Mouse (Mus musculus) small intestine, adult 2 months (tissue): ENCODE measurements at regions not wholly inside any gene's neighbourhood (a gene's known extent, or its start where the extent isn't known, plus 50 kb on each side); places are given as distances from the start of the nearest gene placed in this dataset.
"Not testable (repeated sequence)": the region's sequence is repeated elsewhere in the genome, so short reads cannot be mapped to it uniquely, and the experiment has no call there.

Experiments
- H3K27ac ChIP-seq: fragments of 200-500 bp; 2 replicates; pipeline ENCODE4 v1.5.1; 2012; ENCODE audit warnings: low read depth, low read length, control low read depth, inconsistent platforms; ENCODE audit not compliant: insufficient read depth
- H3K27me3 ChIP-seq: fragments of 200-500 bp; 2 replicates; pipeline ENCODE4 v1.6.1; 2012; ENCODE audit warnings: mild to moderate bottlenecking, moderate library complexity, low read length, inconsistent platforms; ENCODE audit not compliant: control insufficient read depth, insufficient read depth
- H3K36me3 ChIP-seq: fragments of 200-500 bp; 2 replicates; pipeline ENCODE4 v1.6.1; 2012; ENCODE audit warnings: mild to moderate bottlenecking, low read length, control low read depth, inconsistent platforms; ENCODE audit not compliant: control insufficient read depth, insufficient read depth
- H3K4me1 ChIP-seq: fragments of 200-500 bp; 2 replicates; pipeline ENCODE4 v1.6.1; 2012; ENCODE audit warnings: low read length, inconsistent platforms, mixed read lengths; ENCODE audit not compliant: control insufficient read depth, insufficient read depth, insufficient read length
- H3K4me3 ChIP-seq: fragments of 200-500 bp; 2 replicates; pipeline ENCODE4 v1.5.1; 2012; ENCODE audit warnings: low read depth, mild to moderate bottlenecking, control low read depth, inconsistent platforms, low read length, moderate library complexity
- CTCF ChIP-seq: fragments of 200-500 bp; IDR thresholded peaks from 2 replicates; pipeline ENCODE4 v1.5.1; 2012; ENCODE audit warnings: low read depth, mild to moderate bottlenecking, control low read depth, inconsistent platforms, low read length, moderate library complexity, mixed read lengths; ENCODE audit not compliant: insufficient replicate concordance, insufficient read length; ENCODE audit errors: extremely low read depth
- POLR2A ChIP-seq: fragments of 200-500 bp; IDR thresholded peaks from 2 replicates; pipeline ENCODE4 v1.6.1; 2012; ENCODE audit warnings: low read depth, mild to moderate bottlenecking, control low read depth, inconsistent platforms, low read length, moderate library complexity
- WGBS: fragments of 180-500 bp; shearing (Covaris S2); methylation state at CpG from one replicate; pipeline ENCODE4 v1.1.7; 2018; 5-methylcytosine and 5-hydroxymethylcytosine counted together

DNA sequence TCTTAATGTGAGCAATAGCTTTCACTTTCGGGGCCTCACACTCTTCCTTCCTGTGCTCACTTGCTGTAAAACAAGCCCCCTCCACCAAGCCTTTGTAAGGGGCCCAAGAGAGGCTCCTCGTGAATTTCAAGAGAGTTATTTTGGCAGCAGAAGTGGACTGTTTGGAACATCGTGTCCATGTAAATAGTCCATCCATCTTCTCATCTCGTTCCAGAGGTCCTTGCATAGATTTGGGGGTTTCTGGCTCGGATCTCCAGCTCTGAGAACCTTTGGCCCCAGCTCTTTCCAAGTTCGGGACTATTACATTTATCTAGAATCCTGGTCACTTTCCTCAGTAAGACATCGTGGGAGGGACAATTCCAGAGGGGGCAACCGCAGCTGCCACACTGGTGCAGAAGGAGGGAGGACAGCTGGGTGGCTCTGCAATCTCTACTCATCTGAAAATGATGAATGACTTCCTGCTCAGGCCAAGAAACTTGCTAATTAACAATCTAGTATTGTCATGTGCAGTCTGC lies 152.3 kb upstream of the Zfp637 start:
- Histone ChIP-seq H3K36me3 (no peaks in the 10 kb centered on the region), H3K4me1 (no peaks in the 10 kb centered on the region), H3K27ac (no peak overlapping the region), H3K27me3 (no peaks in the 10 kb centered on the region), H3K4me3 (no peak overlapping the region)
- WGBS, result 47% methylated on average over 8 of the region's 8 CpGs
- TF ChIP-seq CTCF (no peak), POLR2A (no peak)

DNA sequence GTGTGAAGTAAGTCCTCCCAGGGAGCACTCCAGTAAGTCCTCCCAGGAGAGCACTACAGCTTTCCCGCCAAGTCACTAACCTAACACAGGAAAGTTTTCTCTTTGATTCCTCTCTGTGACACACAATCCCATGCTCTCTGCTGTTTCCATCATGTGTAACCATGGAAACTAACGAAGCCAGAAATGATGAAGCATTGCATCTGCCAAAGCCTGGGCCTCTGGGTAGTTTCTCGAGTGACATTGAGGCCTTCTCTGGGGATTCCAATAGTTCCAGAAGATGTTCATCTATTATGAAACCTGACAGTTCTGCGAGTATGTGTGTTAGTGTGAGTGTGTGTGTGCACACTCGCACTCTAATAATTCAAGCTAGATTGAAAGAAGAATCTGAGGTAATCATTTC lies 140.7 kb upstream of the Zfp637 start:
- no peaks in the 10 kb centered on the region for H3K4me1 ChIP-seq
- TF ChIP-seq CTCF (no peak), POLR2A (no peak)
- H3K27ac ChIP-seq, result no peak overlapping the region
- no peaks in the 10 kb centered on the region for H3K27me3 ChIP-seq
- H3K4me3 ChIP-seq, result no peak overlapping the region
- WGBS, result 81% methylated on average over 5 of the region's 5 CpGs
- H3K36me3 ChIP-seq, result no peaks in the 10 kb centered on the region

- no peak overlapping the region for H3K27ac ChIP-seq
- no peaks in the 10 kb centered on the region for H3K27me3 ChIP-seq
- 93% methylated on average over 5 of the region's 5 CpGs for WGBS
- TF ChIP-seq CTCF, result no peak
- TF ChIP-seq POLR2A, result no peak
- no peaks in the 10 kb centered on the region for H3K4me1 ChIP-seq
- H3K36me3 ChIP-seq, result no peaks in the 10 kb centered on the region
- no peak overlapping the region for H3K4me3 ChIP-seq
Observed at GRCm38 (mm10) chr6:117701547-117701946, 139.4 kb upstream of the Zfp637 start.

DNA sequence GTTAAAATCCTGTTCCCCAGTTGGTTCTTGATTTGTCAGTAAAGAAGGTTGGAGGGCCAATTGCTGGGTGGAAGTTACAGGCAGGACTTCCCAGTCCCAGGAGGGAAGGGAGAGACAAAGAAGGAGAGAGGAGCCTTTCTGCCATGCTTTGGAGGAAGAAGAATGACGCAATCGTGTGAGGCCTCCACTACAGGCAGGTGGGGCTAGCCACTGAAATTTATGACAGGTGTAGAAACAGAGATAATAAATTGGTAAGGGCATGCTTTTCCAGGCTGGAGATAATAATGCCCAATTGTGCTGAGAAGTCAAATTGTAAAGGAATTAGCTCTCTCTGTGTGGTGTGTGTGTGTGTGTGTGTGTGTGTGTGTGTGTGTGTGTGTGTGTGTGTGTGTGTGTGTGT lies 135.0 kb upstream of the Zfp637 start:
- Histone ChIP-seq H3K36me3 (no peaks in the 10 kb centered on the region), H3K27ac (no peak overlapping the region), H3K4me1 (no peaks in the 10 kb centered on the region), H3K4me3 (no peak overlapping the region), H3K27me3 (no peaks in the 10 kb centered on the region)
- 21% methylated on average over 2 of the region's 2 CpGs for WGBS
- TF ChIP-seq POLR2A, result no peak
- TF ChIP-seq CTCF, result no peak

- TF ChIP-seq POLR2A (no peak), CTCF (no peak)
- no peak overlapping the region for H3K4me3 ChIP-seq
- H3K36me3 ChIP-seq, result no peaks in the 10 kb centered on the region
- H3K27ac ChIP-seq, result no peak overlapping the region
- H3K27me3 ChIP-seq, result no peaks in the 10 kb centered on the region
- WGBS, result 56% methylated on average over 3 of the region's 3 CpGs
- H3K4me1 ChIP-seq, result no peaks in the 10 kb centered on the region
Observed at GRCm38 (mm10) chr6:117709212-117709611, 131.8 kb upstream of the Zfp637 start.

- Histone ChIP-seq H3K27ac (no peak overlapping the region), H3K36me3 (no peaks in the 10 kb centered on the region), H3K27me3 (no peaks in the 10 kb centered on the region), H3K4me1 (no peaks in the 10 kb centered on the region), H3K4me3 (no peak overlapping the region)
- no peak for TF ChIP-seq POLR2A
- 84% methylated on average over 6 of the region's 6 CpGs for WGBS
Observed at GRCm38 (mm10) chr6:117715056-117715777, 125.8 kb upstream of the Zfp637 start.

GRCm38 (mm10) chr6:117716422-117716821 lies 124.6 kb upstream of the Zfp637 start:
- H3K4me1 ChIP-seq, H3K27ac ChIP-seq, H3K4me3 ChIP-seq, H3K27me3 ChIP-seq, H3K36me3 ChIP-seq: not testable (repeated sequence)
- WGBS, result 92% methylated on average over 8 of the region's 40 CpGs

- H3K27me3 ChIP-seq, H3K4me3 ChIP-seq, H3K4me1 ChIP-seq, H3K27ac ChIP-seq, H3K36me3 ChIP-seq: not testable (repeated sequence)
Observed at GRCm38 (mm10) chr6:117752338-117752737, 88.6 kb upstream of the Zfp637 start.

GRCm38 (mm10) chr6:117755682-117756081 lies 85.3 kb upstream of the Zfp637 start:
- not testable (repeated sequence) for H3K27ac ChIP-seq, H3K4me3 ChIP-seq, H3K4me1 ChIP-seq, H3K27me3 ChIP-seq, H3K36me3 ChIP-seq
- WGBS, result 87% methylated on average over 2 of the region's 2 CpGs
